Mouse (Mus musculus): ENCODE results near the gene Spocd1. TPM values are rescaled to one million over a fixed set of nuclear protein-coding genes. Genes with fewer than 3 reads are reported as not detected.
"Not testable (repeated sequence)": the region's sequence is repeated elsewhere in the genome, so short reads cannot be mapped to it uniquely, and the experiment has no call there.

Spocd1 gene
- total RNA-seq (2021): not detected
- long read RNA-seq, experiment 1: 0 reads
- long read RNA-seq, experiment 2: 0 reads

DNA sequence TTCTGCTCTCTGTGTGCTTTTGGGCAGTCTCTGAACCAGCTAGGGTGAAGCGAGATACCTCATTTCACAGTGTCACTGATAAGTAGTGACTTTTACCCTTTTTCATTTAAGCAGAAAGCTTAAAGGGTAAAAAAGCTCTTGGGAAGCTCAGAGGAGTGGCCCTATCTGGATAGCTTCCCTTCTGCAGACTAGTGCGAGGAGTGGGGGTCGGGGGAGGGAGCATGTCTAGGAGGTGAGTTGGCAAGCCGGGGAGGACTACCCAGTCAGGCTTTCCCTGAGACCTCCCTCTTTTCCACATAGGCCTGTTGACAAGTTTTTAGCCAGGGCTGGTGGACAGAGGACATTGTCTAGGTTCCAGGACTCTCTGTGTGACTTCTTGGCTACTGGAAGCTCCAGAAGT lies at the start of gene Spocd1:
Gene Spocd1, plus strand, starts transcription at position 301 of the 400 bp plus-strand sequence.
- DNase-seq: no peak

DNA sequence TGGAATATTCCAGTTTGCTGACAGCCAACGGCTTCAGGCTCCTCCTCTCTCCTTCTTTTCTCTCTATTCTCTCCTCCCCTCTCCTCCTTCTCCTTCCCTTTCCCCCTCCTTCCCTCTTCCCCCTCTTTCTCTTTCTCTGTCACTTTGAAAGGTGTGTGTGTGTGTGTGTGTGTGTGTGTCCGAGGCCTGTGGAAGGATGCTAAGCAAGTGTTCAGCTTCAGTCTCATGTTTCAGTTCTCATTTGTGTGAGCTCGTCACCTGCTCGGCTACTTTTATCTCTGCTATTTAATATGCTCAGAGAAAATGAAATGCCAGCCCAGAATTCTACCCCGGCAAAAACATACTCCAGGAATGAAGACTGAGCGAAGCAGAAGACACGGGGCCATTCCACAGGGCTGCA lies 48.4 kb upstream of the Spocd1 start:
- DNase-seq: no peak

DNA sequence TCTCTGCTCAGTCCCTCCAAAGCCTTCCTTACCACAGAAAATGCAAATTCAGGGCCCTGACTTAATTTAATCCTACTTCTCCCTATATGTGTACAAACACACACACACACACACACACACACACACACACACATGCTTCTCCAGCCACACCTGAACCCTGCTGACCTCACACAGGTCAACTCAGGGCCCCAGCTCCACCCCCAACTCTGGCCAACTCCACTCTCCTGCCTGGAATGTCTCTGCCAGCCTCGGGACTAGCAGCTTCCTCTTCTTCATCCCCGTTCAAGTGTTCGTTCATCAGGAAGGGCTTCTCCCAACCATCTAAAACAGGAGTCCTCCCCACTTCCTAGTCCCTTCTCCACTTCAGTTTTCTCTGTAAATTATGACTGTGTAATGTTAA lies 47.4 kb upstream of the Spocd1 start:
- no peak for DNase-seq

DNA sequence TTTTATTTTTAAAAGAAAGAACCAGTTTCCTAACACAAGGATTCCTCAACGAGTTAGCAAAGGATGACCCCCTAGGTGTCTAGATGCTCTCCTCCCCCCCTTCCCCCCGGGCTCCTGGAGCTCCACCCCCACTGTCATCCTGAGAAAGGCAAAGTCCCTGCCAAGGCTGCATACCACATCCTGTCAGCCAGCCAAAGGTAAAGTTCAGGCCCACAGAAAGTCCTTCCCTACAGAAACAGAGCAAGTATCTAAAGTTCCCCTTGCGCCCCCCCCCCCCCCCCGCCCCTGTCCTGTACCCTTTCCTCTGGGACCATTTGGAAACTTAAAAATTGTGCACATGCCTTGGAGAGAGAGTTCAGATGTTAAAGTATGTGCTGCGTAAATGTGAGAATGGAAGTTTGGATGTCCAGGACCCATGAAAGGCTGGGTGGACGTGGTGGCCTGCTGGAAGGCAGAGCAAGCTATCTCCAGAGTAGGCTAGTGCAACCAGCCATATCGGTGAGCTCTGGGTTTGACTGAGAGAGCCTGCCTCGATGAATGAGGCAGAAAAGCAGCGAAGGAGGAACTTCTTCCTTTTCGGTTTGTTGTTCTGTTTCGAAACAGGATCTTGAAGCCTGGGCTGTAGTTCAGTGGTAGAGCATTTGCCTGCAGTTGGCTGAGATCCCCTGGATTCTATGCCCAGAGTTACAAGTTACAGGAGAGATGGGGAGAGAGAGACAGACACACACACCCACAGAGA lies 46.3 kb upstream of the Spocd1 start:
- DNase-seq: peak; percentile 60

DNA sequence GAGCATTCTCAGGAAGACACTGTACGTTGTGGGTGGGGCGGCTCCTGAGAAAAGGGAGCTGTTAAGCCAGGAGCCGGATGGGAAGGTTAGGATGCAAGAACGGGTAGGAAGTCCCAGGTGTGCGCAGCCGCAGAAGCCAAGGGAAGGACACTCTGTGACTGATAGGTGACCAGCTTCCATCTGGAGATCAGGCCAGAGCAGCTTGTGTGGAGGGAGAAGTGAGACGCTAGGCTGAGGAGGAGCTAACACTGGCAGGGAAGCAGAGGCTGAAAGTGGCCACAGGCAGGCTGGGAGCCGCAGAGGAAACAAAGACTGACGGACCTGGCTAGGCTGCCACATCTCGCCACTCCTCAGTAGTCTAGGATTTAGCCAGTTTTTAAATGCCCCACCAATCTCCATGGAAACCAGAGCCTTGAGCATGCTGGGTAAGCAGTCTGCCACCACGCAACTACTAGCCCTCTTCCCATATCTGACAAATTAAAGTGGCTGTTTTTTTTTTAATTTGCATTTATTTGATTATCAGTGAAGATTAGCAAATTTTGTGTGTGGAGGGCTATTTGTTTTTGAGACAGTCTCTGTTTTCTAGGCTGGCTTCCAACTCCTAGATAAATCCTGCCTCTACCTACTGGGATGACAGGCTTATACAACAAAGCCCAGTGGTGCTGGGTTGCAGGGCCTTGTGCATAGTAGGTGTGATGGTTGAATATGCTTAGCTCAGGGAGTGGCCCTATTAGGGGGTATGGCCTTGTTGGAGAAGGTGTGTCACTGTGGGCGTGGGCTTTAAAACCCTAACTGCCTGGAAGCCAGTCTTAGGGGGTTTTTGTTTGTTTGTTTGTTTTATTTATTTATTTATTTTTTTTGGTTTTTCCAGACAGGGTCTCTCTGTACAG lies 44.8 kb upstream of the Spocd1 start:
- DNase-seq: no peak

DNA sequence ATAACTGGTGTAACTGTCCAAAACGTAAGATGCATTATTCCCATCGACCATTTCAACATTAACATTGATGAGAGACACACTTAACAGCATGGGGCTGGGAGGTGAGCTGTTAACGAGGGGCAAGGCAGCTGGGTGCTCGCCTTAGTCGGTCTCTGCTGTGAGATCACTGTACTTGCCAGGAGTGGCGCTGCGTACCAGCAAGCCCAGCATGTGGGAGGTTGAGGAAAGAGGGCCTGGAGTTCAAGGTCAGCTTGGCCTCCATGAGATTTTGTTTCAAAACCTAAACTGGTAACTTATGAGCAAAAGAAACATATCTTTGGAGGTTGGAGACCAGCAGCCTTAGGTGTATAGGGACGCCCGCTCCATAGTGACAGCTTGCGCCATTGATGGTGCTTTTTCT lies 39.4 kb upstream of the Spocd1 start:
- DNase-seq: no peak

DNA sequence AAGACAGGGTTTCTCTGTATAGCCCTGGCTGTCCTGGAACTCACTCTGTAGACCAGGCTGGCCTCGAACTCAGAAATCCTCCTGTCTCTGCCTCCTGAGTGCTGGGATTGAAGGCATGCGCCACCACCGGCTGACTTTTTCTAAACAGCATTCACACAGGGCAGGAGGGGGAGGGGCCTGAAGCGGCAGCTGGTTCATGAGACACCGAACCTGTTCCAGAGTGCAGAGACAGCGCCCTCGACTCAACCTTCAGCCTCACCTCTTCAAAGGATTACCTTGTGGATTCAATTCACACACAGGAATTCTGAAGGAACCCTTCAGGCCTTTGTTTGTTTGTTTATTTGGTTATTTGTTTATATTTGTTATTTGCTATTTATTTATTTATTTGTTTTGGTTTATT lies 39.0 kb upstream of the Spocd1 start:
- no peak for DNase-seq

DNA sequence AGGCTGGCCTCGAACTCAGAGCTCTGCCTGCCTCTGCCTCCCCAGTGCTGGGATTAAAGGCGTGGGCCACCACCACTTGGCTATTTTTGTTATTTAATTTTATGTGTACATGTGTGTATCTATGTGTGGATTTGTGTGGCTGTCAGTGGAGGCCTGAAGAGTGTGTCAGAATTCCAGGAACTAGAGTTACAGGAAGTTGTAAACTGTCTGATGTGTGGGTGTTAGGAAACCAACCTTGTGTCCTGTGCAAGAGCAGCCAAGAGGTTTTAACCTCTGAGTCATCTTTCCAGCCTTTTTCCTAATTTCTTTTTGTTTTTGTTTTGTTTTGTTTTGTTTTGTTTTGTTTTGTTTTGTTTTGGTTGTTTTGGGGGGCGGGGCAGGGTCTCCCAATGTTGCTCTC lies 34.2 kb upstream of the Spocd1 start:
- DNase-seq: no peak

DNA sequence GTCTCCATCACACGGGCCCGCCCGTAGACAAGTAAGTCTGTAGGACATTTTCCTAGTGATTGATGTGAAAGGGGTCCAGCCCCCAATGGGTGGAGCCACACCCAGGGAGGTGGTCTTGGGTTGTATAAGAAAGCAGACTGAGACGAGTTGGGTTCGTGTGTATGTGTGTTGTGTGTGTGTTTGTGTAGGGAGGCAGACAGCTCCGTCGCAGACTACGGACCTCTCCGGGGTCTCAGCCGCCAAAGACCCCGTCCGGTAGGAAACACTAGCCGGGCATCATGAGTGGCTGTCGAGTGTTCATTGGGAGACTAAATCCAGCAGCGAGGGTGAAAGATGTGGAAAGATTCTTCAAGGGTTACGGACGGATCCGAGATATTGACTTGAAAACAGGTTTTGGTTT lies 30.2 kb upstream of the Spocd1 start:
- not testable (repeated sequence) for DNase-seq

DNA sequence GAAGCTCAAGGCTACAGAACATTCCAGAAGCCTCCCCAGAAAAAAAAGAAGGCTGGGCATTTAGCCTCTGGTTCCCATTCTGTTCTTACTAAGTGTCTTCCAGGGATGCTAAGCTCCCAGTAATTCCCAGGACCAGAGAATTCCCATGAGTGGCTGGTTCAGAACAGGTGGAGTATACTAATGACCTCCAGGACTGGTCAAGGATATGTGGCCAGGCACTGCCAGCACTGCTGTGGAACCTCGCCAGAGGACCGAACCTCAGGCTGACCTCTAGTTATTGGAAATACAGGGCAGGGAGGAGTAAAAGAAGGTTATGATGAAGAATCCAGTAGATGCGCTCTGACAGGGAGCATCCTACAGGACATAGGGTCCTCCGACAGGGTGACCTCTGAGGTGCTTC lies 26.7 kb upstream of the Spocd1 start:
- no peak for DNase-seq

DNA sequence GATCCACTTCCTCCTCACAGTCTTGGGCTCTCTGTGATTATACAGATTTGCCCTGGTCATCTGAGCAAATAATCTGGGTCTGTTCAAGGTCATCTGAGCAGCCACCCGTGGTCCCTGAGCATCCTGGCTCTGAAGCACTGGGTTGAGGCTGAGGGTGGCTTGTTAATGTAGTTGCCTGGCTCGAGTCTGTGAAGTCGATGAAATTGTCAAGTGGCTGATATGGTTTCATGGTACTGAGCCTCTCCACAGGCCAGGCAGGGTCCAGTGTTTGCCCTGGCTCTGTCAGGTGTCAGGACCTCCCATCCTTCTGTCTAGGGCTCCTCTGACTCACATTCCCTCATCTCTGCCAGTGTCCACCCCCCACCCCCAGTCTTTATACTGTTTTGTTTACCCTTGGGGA lies 25.5 kb upstream of the Spocd1 start:
- no peak for DNase-seq

DNA sequence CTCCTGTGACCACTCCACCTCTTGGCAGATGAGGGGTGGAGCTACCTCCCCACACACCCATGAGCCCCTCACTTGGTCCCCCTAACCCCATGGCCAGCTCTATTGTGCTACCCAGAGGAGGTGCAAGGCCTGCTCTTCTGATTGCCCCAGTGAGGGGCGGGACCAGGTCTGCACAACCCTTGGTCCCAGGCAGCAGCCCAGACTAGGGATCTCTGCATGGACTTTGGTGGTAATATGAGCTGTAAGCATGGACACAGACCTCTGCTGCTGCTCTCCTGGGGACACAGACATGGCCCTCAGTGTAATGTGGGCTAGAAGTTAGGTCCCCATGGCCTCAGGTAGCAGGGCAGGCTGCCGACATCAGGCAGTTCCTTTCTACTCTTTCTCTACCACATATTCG lies 24.0 kb upstream of the Spocd1 start:
- no peak for DNase-seq

DNA sequence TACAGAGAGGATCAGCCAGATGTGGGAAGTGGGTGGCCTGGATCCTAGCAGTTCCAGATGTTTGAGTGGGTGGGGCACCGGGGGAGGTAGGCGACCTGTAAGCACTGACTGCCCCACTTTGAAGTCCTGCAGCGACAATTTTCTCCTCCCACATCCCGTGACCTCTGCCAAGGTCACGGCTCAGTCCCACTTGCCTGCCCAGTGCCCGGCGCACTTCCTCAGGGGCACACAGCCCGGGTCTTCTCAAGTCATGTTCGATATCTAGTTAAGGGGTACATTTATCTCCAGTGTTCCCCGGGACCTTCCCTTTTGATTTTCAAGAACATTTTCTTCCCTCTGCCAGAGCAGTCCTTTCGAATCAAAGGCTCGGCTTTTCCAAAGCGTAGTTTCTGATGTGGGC lies 23.0 kb upstream of the Spocd1 start:
- no peak for DNase-seq

DNA sequence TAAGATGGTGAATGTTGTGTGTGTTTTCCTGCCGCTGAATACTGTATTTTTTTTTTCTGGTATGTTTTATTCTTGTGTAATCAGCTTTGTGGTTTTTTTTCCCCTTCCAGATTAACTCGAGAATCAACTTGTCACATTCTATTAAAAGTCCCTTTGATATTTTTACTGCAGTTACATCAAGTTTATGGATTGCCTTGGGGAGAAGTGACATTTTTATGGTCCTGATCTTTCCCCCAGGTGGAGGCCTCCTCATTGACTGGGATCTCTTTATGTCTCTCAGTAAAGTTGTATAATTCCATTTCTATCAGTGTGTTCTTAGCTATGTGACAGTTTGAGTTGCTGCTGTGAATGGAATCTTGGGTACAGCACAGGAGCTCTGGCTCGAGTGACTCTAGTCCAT lies 20.2 kb upstream of the Spocd1 start:
- no peak for DNase-seq

DNA sequence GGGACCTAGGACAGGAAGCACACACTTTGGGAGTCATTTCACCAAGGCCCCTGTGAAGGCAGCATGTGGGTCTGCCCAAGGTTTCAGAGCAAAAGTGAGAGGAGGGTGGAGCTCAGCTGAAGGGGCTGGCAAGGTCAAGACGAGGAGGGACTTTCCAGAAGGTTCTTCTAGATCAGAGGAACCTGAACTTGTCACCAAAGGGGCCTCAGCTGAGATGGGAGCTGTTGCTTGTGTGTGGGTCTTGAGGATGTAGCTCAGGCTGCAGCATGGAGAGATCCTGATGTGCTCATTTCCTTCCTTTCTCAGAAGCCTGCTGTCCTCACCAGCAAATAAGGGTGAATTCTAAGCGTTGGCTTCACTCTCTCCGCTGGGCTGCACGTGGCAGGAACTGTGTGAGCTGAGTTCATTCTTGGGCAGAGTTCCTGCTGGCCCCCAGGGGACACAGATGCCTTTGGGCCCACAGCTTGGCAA lies 19.8 kb upstream of the Spocd1 start:
- no peak for DNase-seq

DNA sequence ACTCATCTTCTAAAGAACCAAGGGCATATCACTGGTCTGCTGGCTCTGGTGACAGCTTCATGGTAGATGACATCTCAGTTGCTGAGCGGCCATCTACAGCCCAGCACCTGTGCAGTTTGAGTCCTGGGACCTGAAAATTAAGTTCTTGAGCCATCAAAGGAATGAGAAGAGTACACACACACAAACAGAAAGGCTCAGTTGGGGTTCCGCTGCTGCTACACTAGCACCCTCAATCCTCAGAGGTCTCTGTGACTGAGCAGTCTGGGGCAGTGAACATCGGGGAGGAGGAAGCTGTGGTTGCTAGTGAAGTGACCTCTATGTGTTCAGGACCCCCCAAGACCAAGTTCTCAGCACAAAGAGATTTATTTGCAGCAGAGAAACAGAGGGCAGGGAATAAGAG lies 16.1 kb upstream of the Spocd1 start:
- no peak for DNase-seq

DNA sequence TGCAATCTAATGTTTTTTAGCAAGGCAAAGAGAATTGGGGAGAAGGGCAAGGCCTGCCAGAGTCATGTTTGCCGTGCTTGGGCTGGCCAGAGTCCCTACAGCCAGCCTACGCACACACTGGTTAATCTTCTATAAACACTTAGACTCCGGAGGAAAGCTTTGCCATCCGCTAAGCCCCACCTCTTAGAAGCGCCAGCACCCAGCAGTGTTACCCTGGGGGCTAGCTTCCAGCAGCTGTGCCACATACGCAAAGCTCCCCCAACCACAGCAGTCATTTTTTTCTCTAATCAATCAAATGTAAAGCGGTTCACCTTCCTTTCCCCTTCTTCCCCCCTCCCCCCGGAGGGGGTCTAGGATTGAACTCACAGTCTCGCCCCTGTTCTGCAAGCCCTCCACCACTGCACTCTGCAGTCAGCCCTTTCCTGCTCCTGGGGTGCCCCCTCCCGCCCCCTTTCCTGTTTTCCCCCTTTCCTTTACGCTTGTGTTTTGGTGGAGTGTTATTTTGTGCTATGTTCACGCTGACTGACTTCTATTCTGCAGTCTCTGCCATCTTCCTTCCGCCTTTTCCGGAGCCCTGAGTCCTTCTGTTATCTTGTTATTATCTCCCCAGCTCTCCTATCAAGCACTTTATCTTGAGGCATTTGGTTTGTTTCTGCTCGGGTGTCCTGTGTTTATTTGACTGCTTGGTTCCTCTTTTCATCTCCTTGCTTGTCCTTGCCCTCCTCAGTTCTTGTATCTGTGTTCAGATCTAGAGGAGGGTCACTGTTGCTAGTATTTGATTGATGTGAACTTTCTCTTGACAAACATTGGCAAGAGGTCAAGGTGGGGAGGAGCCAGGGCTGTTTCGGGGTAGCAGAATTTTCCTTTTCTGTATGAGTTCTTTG lies 15.0 kb upstream of the Spocd1 start:
- no peak for DNase-seq

DNA sequence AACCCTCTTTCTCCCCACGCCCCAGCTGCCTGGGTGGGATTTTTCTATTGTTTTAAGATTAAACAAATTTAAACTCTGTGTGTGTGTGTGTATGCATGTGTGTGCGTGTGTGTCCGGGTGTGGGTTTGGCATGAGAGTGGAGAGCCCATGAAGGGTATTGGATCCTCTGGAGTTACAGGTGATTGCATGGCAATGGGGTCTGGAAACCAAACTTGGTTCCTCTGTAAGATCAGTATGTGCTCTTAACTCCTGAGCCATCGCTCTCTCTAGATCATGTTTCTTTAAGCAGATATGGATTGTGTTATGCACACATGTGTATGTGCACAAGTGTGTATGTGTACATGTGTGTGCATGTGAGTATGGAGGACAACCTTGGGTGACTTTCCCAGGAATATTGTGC lies 14.4 kb upstream of the Spocd1 start:
- no peak for DNase-seq

DNA sequence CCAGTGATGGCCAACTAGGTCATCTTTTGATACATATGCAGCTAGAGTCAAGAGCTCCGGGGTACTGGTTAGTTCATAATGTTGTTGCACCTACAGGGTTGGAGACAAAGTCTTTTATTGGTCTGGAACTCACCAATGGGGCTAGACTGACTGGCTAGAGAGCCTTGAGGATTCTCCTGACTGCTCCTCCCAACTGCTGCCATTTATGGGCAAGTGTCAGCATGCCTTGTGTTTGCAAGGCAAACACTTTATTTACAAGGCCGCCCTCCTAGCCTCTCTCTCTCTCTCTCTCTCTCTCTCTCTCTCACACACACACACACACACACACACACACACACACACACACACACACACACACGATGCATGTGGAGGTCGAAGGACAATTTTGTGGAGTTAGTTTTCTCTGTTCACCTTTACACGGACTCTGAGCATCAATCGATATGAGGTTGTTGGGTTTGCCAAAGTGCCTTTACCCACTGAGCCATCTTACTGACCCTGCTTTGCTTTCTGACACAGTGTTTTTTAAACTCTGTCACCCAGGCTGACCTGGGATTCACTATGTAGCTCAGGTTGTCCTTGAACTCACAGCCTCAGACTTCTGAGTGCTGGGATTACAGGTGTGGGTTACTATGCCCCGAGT lies 13.6 kb upstream of the Spocd1 start:
- no peak for DNase-seq

DNA sequence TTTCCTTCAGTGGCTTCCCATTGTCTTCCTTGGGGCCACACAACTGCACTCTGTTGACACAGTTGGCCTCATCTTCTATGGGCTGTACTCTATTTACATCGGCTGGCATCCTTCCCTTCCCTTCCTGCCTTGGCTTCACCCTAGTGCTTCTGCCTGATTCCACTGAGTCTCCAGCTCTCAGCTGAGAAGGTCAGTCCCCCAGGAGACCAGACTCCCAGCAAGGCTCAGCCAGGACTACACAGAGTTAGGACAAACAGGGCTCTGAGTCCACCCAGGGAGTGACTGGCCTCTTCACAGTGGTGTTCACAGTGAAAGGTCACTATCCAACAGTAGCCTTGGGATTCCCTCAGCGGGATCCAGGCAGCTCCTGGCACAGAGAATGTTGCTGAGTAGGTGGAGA lies 12.9 kb upstream of the Spocd1 start:
- no peak for DNase-seq

DNA sequence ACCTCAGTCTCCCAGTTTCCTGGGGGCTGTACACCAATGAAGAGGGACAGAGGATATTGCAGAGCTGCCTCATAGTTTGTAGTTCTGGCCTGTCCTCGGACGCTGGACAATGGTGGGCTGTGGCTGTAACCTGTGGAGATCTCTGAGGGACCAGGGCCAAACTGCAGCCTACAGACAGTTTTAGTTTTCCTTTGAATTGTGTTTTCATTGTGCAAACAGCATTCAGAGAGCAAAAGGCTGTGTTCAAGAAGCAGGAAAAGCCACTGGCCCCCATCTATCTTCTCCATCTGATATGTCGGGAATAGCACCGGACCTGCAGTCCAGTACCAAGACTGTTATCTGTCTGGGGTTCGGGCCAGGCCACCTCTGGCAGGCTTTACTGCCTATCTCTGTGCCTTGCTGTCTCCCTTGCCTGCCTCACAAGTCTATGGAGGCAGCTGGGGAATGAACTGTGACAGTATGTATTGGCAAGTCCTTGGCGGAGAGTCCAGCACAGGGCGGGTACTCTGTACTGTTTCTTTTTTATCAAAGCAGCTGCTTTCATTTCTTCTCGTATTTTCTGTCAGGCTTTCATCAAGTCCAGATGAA lies 11.9 kb upstream of the Spocd1 start:
- DNase-seq: no peak

DNA sequence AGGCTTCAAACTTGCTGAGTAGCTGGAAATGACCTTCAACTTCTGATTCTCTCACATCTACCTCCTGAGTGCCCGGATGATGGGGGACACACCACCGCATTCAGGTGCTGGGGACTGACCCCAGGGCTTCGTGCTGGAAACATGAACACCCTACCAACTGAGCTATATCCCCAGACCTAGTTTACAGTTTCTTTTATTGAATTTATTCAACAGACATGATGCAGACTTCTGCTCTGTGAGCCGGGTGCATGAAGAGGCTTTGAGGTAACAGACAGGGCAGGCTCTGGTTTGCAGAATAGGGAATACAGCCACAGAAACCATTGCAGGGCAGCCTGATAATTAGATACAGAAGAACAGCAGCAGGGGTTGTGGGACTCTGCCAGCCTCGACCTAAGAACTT lies 10.6 kb upstream of the Spocd1 start:
- no peak for DNase-seq
